Mouse (Mus musculus): Measurements from ENCODE around the gene Col16a1.

DNA sequence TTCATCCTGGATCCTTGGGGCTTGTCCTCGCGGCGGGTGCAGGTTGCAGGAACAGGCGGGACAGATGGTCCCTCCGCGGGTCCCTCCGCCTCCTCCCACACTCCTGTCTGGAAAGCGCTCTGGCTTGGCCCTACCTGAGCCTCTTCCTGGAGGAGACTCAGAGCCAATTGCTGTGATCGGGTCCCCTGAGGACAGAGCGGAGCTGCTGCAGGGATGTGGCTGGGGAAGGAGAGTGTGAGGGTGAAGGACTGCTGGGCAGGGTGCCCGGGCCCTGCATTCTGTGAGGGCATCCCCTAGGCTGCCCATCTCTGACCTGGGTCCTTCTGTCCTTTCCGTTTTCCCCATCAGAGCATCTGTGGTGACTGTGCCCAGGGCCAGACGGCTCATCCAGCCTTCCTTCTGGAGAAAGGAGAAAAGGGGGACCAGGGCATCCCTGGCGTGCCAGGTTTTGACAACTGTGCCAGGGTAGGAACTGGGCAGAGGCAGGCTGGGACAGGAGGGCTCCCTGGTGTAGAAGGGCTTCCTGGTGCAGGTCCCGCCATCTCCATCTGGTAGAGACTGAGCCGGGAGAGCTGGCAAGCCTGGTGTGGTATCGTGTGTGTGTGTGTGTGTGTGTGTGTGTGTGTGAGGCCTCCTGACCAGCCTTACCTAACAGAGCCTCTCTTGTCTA is 31.3 kb downstream of the Col16a1 start:
- TF ChIP-seq CTCF (IDR thresholded peaks at IDR 0.05; ENCODE audit: extremely low read depth, insufficient read depth, insufficient read length, insufficient replicate concordance) (no peak), POLR2A (IDR thresholded peaks at IDR 0.05; ENCODE audit: low read depth, low read length) (no peak)
